Mouse (Mus musculus) layer of hippocampus, adult 18-20 months (tissue): ENCODE data around the gene Dnajb13. TPM values are rescaled to one million over a fixed set of nuclear protein-coding genes. Genes with fewer than 3 reads are reported as not detected.

Experiments used
- DNase-seq, 2 experiments: peaks; one replicate each; pipeline ENCODE4 v3.0.0; 2022; ENCODE audit warnings: low spot score in 2 of 2
- total RNA-seq, 2 experiments: library from RNA; stranded (reverse); gene quantifications; 2 replicates each; pipeline ENCODE4 v1.2.3; 2021

Dnajb13 gene
- total RNA-seq, 2 experiments from 2014 or later, result 0.36 to 0.77 TPM

DNA sequence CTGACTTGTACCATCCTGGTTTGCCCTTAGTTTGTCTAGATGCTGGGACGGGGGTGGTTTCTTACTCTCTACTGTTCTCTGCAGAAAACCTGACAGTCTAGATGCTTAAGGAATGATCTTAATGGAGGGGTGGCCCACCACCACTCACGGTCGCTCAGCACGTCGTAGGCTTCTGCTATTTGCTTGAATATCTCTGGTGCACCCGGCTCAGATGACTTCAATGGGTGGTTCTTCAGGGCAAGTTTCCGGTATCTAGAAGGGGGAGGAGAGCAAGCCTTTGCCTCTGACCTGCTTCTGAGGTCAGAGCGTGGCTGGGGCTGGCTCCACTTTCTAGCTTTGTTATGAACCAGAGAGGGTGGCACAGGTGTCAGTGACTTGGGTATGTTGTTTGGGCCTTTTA, 3.2 kb downstream of the Dnajb13 start:
- no peak for DNase-seq

DNA sequence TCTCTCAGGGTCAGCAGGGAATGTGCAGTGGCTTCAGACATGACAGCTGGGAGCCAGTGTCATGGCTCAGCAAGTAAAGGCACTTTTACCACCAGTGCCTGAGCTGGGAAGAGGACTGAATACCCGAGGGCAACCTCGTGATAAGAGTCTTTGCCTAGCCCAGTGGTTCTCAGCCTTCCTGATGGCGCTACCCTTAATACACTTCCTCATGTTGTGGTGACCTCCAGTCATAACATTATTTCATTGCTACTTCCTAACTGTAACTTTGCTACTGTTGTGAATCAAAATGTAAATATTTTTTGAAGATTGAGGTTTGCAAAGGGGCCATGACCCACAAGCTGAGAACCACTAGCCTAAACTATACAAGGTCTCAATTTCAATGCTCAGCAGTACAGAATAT, 6.1 kb downstream of the Dnajb13 start:
- DNase-seq, result no peak

DNA sequence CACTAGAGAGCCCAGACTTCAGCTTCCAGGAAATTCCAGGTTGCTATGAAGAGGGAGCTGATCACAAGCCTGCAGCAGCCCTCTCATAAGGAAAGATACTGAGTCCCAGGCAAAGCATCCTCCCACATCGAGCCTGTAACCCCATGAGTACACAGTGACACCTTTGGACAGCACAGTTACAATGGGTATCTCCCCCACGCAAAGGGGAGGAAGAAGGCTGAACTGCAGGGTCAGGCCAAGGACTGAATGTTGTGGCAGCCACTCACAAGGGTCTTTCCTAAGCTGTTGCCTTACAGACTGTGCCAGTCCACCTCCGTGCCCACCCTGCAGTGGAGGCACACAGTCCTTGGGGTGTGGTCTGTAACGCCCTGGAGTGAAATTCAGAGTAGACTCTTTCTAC, 8.3 kb downstream of the Dnajb13 start:
- no peak for DNase-seq

DNA sequence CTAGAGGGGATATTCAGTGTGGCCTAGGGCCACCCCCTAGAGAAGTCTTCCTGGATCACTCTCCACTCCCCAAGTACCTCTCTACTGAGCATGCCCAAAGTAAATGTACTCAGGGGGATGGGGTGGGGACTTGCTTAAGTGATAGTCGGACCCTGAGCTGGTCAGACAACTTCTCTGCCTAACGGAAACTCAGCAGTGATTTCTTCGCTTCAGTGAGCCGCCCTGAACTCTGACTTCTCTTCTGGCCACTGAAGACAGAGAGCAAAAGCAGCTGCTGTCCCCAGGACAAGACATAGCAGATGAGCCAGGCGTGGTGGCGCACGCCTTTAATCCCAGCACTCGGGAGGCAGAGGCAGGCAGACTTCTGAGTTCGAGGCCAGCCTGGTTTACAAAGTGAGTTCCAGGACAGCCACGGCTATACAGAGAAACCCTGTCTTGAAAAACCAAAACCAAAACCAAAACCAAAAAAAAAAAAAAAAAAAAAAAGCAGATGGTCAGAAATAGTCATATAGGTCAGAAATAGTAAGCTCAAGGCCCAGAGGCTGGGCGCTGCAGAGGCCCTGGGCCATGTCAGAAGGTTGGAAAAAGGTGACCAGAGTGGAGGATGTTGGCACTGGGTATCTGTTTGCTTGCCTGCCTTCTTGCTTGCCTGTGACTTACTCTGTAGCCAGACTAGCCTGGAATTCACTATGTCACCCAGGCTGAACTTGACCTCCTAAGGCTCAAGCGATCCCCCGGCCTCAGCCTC, 9.8 kb downstream of the Dnajb13 start:
- no peak for DNase-seq

DNA sequence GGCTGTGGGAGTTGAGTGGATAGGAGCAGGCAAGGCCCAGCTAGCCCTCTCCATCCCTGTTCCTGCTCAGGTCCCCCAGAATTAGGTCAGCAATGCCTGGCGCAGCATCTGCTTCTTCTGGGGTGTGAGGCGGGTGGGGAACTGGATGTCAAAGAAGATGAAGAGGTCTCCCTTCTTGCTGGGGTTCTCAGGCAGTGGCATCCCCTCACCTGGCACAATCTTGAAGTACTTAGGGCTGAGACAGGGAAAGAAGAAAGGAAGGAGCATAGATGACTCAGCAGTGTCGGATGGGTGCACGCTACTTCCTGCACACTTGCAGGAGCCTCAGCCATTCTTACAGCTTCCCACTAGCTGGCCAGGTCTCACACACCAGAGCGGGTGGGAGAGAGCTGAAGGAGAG, 11.7 kb downstream of the Dnajb13 start:
- no peak for DNase-seq

DNA sequence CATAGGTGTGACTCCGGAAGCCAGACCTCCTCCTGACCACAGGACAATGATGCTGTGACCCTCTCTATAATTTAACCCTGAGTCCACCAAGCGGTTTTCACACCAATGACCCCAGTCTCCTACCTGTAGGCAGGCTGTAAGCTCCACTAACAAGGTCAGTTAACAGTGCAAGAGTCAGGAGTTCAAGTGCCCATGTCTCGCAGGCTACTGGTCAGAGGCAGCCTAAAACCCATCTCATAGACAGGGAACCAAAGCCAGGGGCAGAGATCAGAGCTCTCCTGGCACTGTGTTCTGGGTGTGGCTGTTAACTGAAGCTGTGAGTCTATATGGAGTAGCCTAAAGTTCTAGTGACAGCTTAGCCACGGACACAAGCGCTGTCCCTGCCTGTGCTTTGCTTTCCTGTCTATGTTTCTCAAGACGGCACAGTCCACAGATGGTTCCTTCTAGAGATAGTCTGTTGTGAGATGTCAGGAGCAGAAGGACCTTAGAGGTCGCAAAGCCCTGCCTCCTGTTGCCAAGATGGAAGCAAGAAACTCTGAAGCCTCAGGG, 12.3 kb downstream of the Dnajb13 start:
- DNase-seq, result no peak

DNA sequence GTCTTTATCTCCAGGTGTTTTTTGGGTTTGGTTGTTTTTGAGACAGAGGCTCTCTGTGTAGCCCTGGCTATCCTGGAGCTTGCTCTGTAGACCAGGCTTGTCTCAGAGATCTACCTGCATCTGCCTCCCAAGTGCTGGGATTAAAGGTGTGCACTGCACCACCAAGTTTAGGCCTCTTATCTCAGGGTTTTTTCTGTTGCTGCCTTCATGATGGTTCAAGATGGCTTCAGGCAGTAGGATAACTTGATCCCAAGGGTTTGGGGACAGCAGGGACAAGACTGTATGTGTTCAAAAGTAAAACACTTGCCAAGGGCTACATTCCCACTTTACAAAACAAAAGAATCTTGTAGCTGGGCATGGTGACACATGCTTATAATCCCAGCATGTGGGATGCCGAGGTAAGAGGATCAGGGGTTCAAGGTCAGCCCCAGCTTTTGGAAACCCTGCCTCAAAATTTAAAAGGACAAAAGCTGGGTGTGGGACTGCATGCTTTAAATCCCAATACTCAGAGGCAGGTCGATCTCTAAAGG, 12.9 kb downstream of the Dnajb13 start:
- DNase-seq, result no peak

DNA sequence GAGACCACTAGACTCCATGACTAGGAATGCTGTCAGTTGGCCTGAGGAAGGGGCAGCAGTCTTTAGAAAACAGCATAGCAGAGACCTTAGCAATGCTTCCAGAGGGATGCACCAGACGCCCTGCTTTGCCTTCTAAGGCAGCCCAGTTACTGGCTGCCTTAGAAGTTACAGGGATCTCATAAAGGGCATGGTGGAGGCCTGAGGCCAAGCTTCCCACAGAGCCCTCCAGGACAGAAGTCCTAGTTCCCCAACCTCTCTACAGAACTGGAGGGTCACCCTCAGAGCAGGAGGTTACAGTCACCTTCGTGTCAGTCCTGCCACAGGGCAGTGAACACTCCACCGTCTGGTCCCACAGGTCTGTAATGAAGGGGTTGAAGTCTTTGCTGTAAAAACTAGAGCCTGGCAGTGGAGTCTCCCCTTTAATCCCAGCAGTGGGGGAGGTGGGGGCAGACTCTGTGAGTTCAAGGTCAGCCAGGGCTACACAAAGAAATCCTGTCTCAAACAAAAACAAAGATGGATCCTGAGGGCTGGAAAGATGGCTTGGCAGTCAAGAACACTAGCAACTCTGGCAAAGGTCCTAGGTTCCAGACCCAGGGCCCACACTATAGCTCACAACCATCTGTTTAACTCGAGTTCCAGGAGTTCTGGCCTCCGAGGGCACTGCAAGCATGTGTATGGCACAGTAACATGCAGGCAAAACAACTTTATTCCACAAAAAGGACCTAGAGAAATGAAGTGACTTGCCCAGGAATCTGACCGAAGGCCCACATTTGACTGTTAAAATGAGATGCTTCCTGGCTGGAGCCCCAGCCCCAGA, 13.5 kb downstream of the Dnajb13 start:
- DNase-seq, result no peak

DNA sequence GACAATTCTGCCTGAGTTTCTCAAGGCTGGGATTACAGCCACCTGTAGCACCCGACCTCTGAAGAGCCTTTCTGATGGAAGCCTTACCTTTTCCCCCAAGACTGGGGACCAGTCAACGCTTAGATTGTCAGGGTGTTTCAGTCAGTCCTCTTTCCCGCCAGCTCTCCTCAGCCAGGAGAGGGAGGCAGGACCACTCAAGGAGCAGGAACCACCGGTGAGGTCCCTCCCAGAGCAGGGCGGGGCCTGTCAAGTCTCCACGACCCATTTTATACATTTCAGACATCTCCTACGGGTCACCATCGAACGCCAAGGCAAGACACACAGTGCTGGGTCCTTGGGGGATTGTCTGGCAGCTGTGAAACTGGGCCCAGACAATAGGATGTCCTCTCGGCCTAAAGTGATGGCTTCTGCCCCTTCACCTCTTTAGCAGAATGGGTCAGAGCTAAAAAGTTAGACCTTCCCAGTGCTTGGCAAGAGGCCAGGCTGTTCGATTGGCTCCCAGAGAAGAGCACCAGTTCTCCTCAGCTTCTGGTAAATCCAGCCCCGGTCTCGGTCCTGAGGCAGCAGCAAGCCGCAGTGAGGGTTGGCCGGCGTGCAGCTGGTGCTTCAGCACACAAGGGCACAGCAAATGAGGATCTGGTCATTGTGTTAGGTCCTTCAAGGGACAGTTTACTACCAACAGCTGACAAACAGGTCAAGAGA, 14.3 kb downstream of the Dnajb13 start:
- no peak for DNase-seq

DNA sequence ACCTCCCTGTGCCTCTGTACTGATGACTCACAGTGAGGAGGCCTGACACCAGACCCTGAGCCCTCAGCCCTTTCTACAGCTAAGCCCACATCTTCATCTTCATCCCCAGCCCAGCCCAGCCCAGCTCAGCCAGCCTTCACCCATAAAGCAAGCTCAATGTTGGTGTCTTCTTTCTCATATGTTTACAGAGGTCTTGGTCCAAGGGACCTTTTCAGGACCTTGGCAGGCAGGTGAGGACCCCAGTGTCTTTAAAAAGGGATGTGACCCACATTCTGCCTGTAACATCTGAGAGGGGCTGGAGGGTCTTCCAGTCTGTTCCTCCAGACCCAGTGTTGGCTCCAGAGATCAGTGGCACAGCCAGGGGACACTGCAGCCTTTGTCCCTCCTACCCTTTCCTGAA, 15.3 kb downstream of the Dnajb13 start:
- no peak for DNase-seq

DNA sequence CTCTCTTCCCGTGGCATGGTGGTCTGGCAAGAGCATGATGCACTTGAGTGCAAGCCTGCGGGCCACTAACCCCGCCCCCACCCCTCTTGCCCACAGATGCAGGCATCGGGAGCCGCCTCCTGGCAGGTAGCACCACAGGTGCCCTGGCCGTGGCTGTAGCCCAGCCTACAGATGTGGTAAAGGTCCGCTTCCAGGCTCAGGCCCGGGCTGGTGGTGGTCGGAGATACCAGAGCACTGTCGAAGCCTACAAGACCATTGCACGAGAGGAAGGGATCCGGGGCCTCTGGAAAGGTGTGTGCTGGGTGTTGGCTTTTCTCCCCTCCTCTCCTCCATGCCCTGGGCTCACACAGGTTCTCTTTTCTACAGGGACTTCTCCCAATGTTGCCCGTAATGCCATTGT, 16.8 kb downstream of the Dnajb13 start:
- DNase-seq, result no peak

DNA sequence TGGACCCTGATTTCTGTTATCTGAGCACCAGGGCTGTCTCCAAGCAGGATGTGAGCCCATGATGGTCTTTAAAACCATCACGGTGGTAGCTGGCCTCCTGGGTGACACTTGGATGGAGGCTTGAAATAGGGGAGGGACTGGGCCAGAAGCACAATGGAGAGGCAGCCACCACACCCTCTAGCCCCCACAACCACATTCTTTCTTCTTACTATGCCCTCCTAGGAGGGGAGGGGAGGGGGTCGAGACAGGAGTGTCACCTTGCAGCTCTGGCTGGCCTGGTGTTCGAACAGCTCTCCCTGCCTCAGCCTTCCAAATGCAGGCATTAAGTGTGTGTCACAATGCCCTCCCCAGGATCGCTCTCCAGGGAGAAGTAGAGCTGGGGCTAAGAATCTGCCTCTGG, 17.4 kb downstream of the Dnajb13 start:
- DNase-seq, result no peak

DNA sequence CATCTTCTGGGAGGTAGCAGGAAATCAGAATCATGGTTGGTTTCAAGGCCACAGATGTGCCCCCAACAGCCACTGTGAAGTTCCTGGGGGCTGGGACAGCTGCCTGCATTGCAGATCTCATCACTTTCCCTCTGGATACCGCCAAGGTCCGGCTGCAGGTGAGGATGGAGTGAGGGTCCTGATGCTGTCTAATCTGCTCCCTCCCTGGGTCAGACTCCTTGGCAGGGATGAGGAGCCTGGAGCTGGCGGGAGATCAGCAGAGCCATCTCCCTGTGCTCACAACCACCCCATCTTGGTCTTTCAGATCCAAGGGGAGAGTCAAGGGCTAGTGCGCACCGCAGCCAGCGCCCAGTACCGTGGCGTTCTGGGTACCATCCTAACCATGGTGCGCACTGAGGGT, 18.0 kb downstream of the Dnajb13 start:
- no peak for DNase-seq

DNA sequence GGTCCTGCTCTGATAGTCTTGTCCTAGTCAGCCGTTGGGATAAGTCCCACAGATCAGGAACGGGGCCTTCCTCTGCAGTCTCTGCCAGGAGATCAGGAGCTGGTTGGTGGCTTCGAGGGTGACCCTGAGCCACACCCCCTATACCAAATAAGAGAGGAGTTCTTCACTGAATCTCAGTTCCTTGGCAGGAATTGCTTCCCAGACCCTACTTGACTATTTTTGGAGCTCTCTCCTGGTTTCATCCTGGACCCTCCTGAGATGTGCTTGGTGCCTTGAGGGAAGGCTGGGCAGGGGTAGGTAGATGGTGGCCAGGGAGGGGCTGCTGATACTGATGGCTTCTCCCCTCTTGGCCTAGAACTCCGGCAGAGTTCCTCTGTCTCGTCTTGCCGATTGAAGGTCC, 18.4 kb downstream of the Dnajb13 start:
- no peak for DNase-seq

DNA sequence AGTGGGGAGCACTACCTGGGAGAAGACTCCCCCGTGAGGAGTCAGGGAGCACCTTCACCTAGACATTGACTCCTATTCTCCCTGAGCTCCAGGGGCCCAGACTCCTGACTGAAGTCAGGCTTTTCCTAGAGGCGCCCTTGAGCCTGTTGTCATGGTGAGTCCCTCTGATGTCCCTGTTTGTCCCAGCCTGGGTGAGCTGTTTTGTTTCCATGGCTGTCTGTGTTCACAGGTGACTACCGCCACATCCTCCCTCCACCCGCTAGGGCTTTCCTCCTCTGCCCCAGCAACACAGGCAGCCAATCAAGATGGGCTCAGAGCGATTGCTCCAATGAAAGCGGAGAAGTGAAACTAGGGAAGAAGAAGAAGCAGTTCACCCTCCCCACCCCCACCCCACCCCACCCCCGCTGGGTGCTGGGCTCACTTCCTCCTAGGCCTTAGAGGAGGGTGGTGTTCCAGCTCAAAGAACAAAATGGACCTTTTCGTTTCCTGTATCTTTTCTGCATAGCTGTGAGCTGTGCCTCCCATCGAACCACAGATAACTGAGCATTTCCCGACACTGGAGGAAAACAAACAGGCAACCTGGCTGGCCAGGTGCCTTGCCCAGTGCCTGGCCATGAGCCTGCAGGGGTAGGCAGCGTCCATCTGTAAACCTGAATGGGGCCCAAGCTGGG, 19.0 kb downstream of the Dnajb13 start:
- peak; percentile 65 to 74 for DNase-seq

DNA sequence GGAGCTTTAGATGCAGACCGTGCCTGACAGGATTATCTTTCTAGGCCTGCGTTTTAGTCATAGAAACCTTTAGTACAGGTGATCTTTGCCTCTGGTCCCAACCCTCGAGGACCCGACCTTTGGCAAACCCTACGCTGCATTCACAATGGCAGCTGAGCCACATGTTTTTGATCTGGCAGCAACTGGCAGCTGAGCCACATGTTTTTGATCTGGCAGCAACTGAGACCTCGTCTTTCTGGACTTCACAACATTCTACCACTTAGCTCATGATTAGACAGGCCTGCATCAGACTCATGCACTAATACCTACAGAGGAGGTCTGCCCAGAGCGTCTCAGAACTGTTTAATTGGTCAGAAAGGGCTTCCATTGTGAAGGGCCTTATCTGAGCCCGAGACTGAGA, 19.7 kb downstream of the Dnajb13 start:
- DNase-seq, result no peak

DNA sequence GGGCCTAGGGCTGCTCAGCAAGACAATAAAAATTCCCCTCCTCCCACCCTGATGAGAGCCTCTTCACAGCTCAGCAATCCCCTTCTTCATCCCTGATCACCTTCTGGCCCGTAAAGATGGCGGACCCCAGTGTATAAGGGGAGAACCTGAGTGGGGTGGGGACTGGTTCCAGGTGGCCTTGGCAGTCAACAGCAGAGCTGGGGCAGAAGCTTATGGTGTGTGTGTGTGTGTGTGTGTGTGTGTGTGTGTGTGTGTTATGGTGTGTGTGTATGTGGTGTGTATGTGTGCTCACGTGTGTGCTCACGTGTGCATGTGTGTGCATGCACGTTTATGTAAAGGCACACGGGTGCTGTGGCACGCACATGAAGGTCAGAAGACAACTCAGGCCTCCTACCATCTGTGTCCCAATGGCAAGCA, 20.3 kb downstream of the Dnajb13 start:
- no peak for DNase-seq

DNA sequence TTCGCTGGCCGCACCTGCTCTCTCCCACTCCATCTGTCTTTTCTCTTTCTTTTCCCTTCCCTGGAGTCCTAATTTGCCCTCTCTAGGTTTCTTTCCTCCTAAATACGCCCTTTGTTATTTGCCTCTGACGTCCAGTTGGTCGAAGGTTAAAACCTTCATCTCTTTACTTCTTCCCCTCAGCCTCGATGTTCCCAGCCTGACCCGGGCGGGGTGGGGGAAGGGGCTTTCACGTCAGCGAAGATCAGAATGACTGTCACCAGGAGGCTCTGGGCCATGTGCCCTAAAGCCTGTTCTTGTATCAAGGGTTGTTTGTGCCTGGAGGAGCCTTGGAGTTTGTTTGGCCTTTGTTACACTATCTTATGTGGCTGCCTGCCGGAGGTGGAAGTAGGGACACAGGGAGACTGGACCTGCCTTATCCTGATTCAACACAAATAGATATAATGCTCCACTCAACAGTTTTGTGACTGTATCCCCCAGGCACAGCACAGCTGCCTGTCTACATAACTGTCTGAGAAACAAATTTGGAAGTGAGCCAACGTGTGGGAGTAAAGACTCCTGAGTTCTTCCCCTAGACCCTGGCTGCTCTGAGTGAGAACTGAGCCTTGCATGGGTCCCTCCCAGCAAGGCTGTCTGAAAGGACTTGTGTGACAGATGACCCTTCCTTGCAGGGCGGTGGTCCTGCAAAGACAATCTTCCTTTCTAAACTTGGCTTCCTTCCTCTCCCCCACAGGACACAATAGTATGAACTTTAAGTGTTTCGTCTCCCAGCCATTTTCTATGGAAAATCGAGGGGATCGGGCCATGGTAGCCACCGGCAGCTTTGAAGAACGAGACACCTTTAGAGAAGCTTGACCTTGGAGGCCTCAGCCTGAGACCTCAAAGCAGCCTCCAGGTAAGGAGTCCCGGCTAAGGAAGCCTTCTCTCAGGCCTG, 21.0 kb downstream of the Dnajb13 start:
- no peak for DNase-seq

DNA sequence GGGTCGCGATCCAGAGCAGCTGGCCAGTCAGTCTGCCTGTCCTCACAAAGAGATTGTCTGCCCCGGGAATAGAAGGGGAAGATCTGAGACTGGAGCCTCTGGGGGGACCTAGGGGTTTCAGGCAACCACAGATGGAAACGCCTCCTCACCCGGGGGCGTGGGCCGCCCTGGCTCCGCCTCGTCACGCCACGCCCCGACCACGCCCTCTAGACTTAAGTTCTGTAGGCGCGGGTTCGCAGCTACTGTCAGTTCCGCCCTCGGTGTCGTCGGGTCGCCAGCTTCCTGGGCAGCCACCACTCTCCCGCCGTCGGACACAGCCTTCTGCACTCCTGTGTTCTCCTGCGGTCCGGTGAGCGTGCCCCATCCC, 21.7 kb downstream of the Dnajb13 start, which contains the start of gene Ucp2:
Ucp2 (plus strand) TSS at position 221 of the 367 bp plus-strand sequence.
- peak; percentile 42 to 51 for DNase-seq
